Mouse (Mus musculus): ENCODE measurements around the gene Stard10. TPM values are rescaled to one million over a fixed set of nuclear protein-coding genes. Genes with fewer than 3 reads are reported as not detected.

Gene Stard10
- total RNA-seq, 1 experiment: 15.2 TPM

DNA sequence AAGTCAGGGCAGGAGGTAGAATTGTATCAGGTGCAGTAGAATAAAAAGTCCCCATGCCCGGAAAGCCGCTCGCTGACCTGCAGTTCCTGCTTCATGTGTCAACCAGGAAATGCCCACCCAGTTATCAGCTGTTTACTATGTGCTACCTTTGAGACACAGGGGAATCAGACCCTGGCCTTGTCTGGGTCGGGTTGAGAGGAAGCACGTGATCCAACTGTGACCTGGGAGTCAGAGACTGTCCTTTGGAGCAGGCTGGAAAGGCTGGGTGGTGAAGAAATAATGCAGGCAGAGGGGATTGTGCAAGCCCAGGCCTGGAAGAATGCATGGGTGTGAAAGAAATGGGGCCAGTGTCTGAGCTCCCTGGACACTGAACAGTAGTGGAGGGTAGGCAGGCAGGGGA is 37.5 kb downstream of the Stard10 start:
- Histone ChIP-seq H3K9me3 (ENCODE audit: control insufficient read depth, insufficient read depth, low read depth, low read length) (no peaks in the 10 kb centered on the region), H3K4me1 (ENCODE audit: control insufficient read depth in 2 of 2, insufficient read depth in 2 of 2, low read length in 2 of 2, poor library complexity in 1 of 2) (peaks cover 0 to 26% of the 10 kb centered on the region in 2 experiments; a peak in 2 of 4 replicates), H3K27ac (ENCODE audit: insufficient read depth, low read depth, low read length, poor library complexity, severe bottlenecking) (no peak overlapping the region), H3K4me3 (ENCODE audit: insufficient read depth in 1 of 2, low read depth in 1 of 2, low read length in 2 of 2, poor library complexity in 1 of 2, severe bottlenecking in 1 of 2) (no peak overlapping the region), H3K36me3 (ENCODE audit: control insufficient read depth, insufficient read depth, low read length, poor library complexity, severe bottlenecking) (no peaks in the 10 kb centered on the region), H3K9ac (ENCODE audit: insufficient read depth, low read depth, low read length, poor library complexity, severe bottlenecking) (no peak overlapping the region)
- TF ChIP-seq MAFK (IDR thresholded peaks at IDR 0.05; ENCODE audit: insufficient read depth, low read depth, low read length): no peak
- no peak for TF ChIP-seq ZC3H11A (IDR thresholded peaks at IDR 0.05; ENCODE audit: borderline replicate concordance, low read depth, low read length)
- no peak for TF ChIP-seq HCFC1 (IDR thresholded peaks at IDR 0.05; ENCODE audit: borderline replicate concordance, insufficient read depth, low read length)
- no peak for TF ChIP-seq CHD2 (IDR thresholded peaks at IDR 0.05; ENCODE audit: low read depth, low read length)
- TF ChIP-seq ZNF384 (IDR thresholded peaks at IDR 0.05; ENCODE audit: low read depth, low read length): no peak
- in situ Hi-C loops (cut with MboI; ENCODE audit: low sequenced_read_pairs in 2 of 2, unreplicated experiment in 2 of 2): no loop called here
- DNase-seq (ENCODE audit: low read depth, low spot score): no peak

DNA sequence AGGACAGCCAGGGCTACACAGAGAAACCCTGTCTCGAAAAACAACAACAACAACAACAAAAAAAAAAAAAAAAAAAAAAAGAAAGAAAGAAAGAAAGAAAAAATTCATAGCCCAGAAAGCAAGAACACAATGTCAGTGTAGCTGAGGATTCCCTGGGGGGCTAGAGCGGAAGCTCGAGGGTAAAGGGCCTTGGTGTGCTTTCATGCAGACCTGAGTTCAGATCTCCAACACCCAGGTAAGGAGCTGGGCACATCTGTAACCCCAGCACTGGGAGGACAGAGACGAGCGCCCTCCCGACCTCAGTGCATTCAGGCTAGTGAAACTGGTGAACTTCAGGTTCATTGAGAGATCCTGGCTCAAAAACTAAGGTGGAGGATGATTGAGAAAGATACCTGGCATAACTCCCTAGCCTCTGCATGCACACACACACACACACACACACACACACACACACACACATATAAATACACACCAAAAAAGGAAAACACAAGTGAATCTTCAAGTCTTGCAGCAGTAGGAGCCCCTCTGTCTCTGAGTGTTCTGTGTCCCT is 38.7 kb downstream of the Stard10 start:
- H3K4me3 ChIP-seq (ENCODE audit: insufficient read depth in 1 of 2, low read depth in 1 of 2, low read length in 2 of 2, poor library complexity in 1 of 2, severe bottlenecking in 1 of 2): no peak overlapping the region
- no peaks in the 10 kb centered on the region for H3K36me3 ChIP-seq (ENCODE audit: control insufficient read depth, insufficient read depth, low read length, poor library complexity, severe bottlenecking)
- H3K4me1 ChIP-seq (ENCODE audit: control insufficient read depth in 2 of 2, insufficient read depth in 2 of 2, low read length in 2 of 2, poor library complexity in 1 of 2): peaks cover 0 to 19% of the 10 kb centered on the region in 2 experiments; a peak in 2 of 4 replicates
- DNase-seq (ENCODE audit: low read depth, low spot score): no peak
- in situ Hi-C loops (cut with MboI; ENCODE audit: low sequenced_read_pairs in 2 of 2, unreplicated experiment in 2 of 2): no loop called here
- H3K9ac ChIP-seq (ENCODE audit: insufficient read depth, low read depth, low read length, poor library complexity, severe bottlenecking): no peak overlapping the region
- TF ChIP-seq CHD2 (IDR thresholded peaks at IDR 0.05; ENCODE audit: low read depth, low read length) (no peak), ZC3H11A (IDR thresholded peaks at IDR 0.05; ENCODE audit: borderline replicate concordance, low read depth, low read length) (no peak), ZNF384 (IDR thresholded peaks at IDR 0.05; ENCODE audit: low read depth, low read length) (no peak), HCFC1 (IDR thresholded peaks at IDR 0.05; ENCODE audit: borderline replicate concordance, insufficient read depth, low read length) (no peak), MAFK (IDR thresholded peaks at IDR 0.05; ENCODE audit: insufficient read depth, low read depth, low read length) (no peak)
- no peak overlapping the region for H3K27ac ChIP-seq (ENCODE audit: insufficient read depth, low read depth, low read length, poor library complexity, severe bottlenecking)
- no peaks in the 10 kb centered on the region for H3K9me3 ChIP-seq (ENCODE audit: control insufficient read depth, insufficient read depth, low read depth, low read length)

DNA sequence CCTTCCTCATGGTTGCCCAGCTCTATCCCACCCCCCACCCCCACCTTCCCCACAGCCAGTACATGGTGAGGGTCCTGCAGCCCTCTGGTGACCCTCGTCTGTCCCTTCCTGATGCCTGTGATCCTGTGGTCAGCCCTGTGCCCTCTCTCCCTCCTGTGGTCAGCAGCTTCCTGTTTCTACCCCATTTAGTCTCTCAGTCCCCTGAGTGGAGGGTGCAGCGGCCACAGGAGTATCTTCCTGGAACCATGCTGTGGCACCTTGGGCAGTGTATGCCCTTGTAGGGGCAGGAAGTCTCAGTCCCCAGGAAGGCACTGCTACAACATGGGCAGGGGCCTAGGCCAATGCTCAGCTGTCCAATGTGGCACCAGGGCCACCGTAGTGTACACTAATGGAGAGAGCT is 40.0 kb downstream of the Stard10 start:
- DNase-seq (ENCODE audit: low read depth, low spot score): no peak

DNA sequence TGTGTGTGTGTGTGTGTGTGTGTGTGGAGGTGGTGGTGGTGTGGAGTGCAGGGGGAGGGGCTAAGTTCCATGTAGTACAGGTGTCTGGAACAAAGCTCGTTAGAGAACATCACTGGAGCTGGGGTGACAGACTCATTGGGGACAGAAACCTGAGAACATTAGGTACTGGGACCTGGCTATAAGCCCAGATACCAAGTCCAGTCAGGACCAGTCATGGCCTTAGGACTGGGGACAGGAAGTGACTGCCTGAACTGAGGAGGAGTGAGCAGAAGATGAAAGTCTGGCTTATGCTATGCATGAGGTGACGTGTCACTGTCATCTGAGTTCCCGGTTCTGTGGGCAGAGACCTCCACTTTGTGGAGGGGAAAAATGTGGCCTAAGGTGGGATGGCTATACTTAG is 43.5 kb downstream of the Stard10 start:
- no peaks in the 10 kb centered on the region for H3K9me3 ChIP-seq (ENCODE audit: control insufficient read depth, insufficient read depth, low read depth, low read length)
- TF ChIP-seq MAFK (IDR thresholded peaks at IDR 0.05; ENCODE audit: insufficient read depth, low read depth, low read length) (no peak), ZC3H11A (IDR thresholded peaks at IDR 0.05; ENCODE audit: borderline replicate concordance, low read depth, low read length) (no peak), ZNF384 (IDR thresholded peaks at IDR 0.05; ENCODE audit: low read depth, low read length) (no peak), CHD2 (IDR thresholded peaks at IDR 0.05; ENCODE audit: low read depth, low read length) (no peak), HCFC1 (IDR thresholded peaks at IDR 0.05; ENCODE audit: borderline replicate concordance, insufficient read depth, low read length) (no peak)
- no peaks in the 10 kb centered on the region; the same call in 1 of the 2 replicates for H3K36me3 ChIP-seq (ENCODE audit: control insufficient read depth, insufficient read depth, low read length, poor library complexity, severe bottlenecking)
- H3K4me1 ChIP-seq (ENCODE audit: control insufficient read depth in 2 of 2, insufficient read depth in 2 of 2, low read length in 2 of 2, poor library complexity in 1 of 2): peaks cover 0 to 24% of the 10 kb centered on the region in 2 experiments; a peak in 2 of 4 replicates
- in situ Hi-C loops (cut with MboI; ENCODE audit: low sequenced_read_pairs in 2 of 2, unreplicated experiment in 2 of 2): no loop called here
- H3K4me3 ChIP-seq (ENCODE audit: insufficient read depth in 1 of 2, low read depth in 1 of 2, low read length in 2 of 2, poor library complexity in 1 of 2, severe bottlenecking in 1 of 2): no peak overlapping the region
- H3K27ac ChIP-seq (ENCODE audit: insufficient read depth, low read depth, low read length, poor library complexity, severe bottlenecking): no peak overlapping the region
- no peak overlapping the region for H3K9ac ChIP-seq (ENCODE audit: insufficient read depth, low read depth, low read length, poor library complexity, severe bottlenecking)
- no peak for DNase-seq (ENCODE audit: low read depth, low spot score)

More for the DNA sequence above, 40.0 kb downstream of the Stard10 start:
- Histone ChIP-seq H3K36me3 (ENCODE audit: control insufficient read depth, insufficient read depth, low read length, poor library complexity, severe bottlenecking) (no peaks in the 10 kb centered on the region), H3K9ac (ENCODE audit: insufficient read depth, low read depth, low read length, poor library complexity, severe bottlenecking) (no peak overlapping the region), H3K4me1 (ENCODE audit: control insufficient read depth in 2 of 2, insufficient read depth in 2 of 2, low read length in 2 of 2, poor library complexity in 1 of 2) (peaks cover 0 to 29% of the 10 kb centered on the region in 2 experiments; a peak in 2 of 4 replicates), H3K9me3 (ENCODE audit: control insufficient read depth, insufficient read depth, low read depth, low read length) (no peaks in the 10 kb centered on the region), H3K4me3 (ENCODE audit: insufficient read depth in 1 of 2, low read depth in 1 of 2, low read length in 2 of 2, poor library complexity in 1 of 2, severe bottlenecking in 1 of 2) (no peak overlapping the region), H3K27ac (ENCODE audit: insufficient read depth, low read depth, low read length, poor library complexity, severe bottlenecking) (no peak overlapping the region)
- in situ Hi-C loops (cut with MboI; ENCODE audit: low sequenced_read_pairs in 2 of 2, unreplicated experiment in 2 of 2): no loop called here
- TF ChIP-seq ZNF384 (IDR thresholded peaks at IDR 0.05; ENCODE audit: low read depth, low read length): no peak
- TF ChIP-seq HCFC1 (IDR thresholded peaks at IDR 0.05; ENCODE audit: borderline replicate concordance, insufficient read depth, low read length): no peak
- TF ChIP-seq MAFK (IDR thresholded peaks at IDR 0.05; ENCODE audit: insufficient read depth, low read depth, low read length): no peak
- no peak for TF ChIP-seq CHD2 (IDR thresholded peaks at IDR 0.05; ENCODE audit: low read depth, low read length)
- TF ChIP-seq ZC3H11A (IDR thresholded peaks at IDR 0.05; ENCODE audit: borderline replicate concordance, low read depth, low read length): no peak
